Mouse (Mus musculus) liver, adult 2 months (tissue): ENCODE results near the gene Pld6. TPM values are rescaled to one million over a fixed set of nuclear protein-coding genes. Genes with fewer than 3 reads are reported as not detected.
A peak's percentile ranks its signal among the peaks of the same experiment; 100 is the strongest.

ENCODE experiments used
- DNase-seq: peaks from one replicate; pipeline ENCODE4 v3.0.0-alpha.2; 2011; ENCODE audit warnings: low read depth, low spot score; ENCODE audit errors: extremely low read depth
- H3K27ac ChIP-seq: fragments of 200-500 bp; replicated peaks from 2 replicates; pipeline ENCODE4 v1.5.1; 2012; ENCODE audit warnings: low read depth, mild to moderate bottlenecking, control low read depth, inconsistent platforms, low read length; ENCODE audit not compliant: insufficient read depth
- H3K27me3 ChIP-seq: fragments of 200-500 bp; 2 replicates; pipeline ENCODE4 v1.6.1; 2012; ENCODE audit warnings: mild to moderate bottlenecking, moderate library complexity, low read length, inconsistent platforms; ENCODE audit not compliant: control insufficient read depth, insufficient read depth
- H3K36me3 ChIP-seq: fragments of 200-500 bp; 2 replicates; pipeline ENCODE4 v1.6.1; 2012; ENCODE audit warnings: low read length, inconsistent platforms; ENCODE audit not compliant: control insufficient read depth, insufficient read depth
- H3K4me1 ChIP-seq: fragments of 200-500 bp; 2 replicates; pipeline ENCODE4 v1.6.1; 2011; ENCODE audit warnings: low read length; ENCODE audit not compliant: control insufficient read depth, insufficient read depth
- H3K4me3 ChIP-seq: fragments of 200-500 bp; 2 replicates; pipeline ENCODE4 v1.5.1; 2011; ENCODE audit warnings: low read depth, mild to moderate bottlenecking, control low read depth, low read length, moderate library complexity; ENCODE audit not compliant: insufficient read depth
- H3K79me2 ChIP-seq: fragments of 200-500 bp; 2 replicates; pipeline ENCODE4 v1.6.1; 2012; ENCODE audit warnings: inconsistent platforms, mild to moderate bottlenecking, low read length, moderate library complexity; ENCODE audit not compliant: control insufficient read depth, insufficient read depth
- H3K9ac ChIP-seq: fragments of 200-500 bp; 2 replicates; pipeline ENCODE4 v1.6.1; 2012; ENCODE audit warnings: low read depth, mild to moderate bottlenecking, control low read depth, inconsistent platforms, low read length
- CTCF ChIP-seq: fragments of 200-500 bp; IDR thresholded peaks from 2 replicates; pipeline ENCODE4 v1.5.1; 2011; ENCODE audit warnings: low read depth, low read length, control low read depth
- POLR2A ChIP-seq: fragments of 200-500 bp; IDR thresholded peaks from 2 replicates; pipeline ENCODE4 v1.6.1; 2011; ENCODE audit warnings: low read length, control low read depth; ENCODE audit not compliant: insufficient read depth; ENCODE audit errors: extremely low read depth
- WGBS: fragments of 180-500 bp; shearing (Covaris S2); methylation state at CpG from one replicate; pipeline ENCODE4 v1.1.7; 2018; 5-methylcytosine and 5-hydroxymethylcytosine counted together
- polyA plus RNA-seq: library from polyadenylated mRNA; depleted of rRNA; stranded (reverse); fragments of >200 nt; gene quantifications from 2 replicates; pipeline ENCODE4 v1.2.3, GENCODE M21; 2012
- total RNA-seq: library from RNA; depleted of rRNA; stranded (reverse); fragments of >200 nt; gene quantifications from 2 replicates; pipeline ENCODE4 v1.2.3, GENCODE M21; 2014

Gene Pld6
- total and polyA plus RNA-seq, 2 experiments = 1.6 to 4.3 TPM

GRCm38 (mm10) chr11:59801881-59802280, 14.4 kb upstream of the Pld6 start:
- H3K36me3 ChIP-seq = peaks cover 67% of the 10 kb centered on the region

DNA sequence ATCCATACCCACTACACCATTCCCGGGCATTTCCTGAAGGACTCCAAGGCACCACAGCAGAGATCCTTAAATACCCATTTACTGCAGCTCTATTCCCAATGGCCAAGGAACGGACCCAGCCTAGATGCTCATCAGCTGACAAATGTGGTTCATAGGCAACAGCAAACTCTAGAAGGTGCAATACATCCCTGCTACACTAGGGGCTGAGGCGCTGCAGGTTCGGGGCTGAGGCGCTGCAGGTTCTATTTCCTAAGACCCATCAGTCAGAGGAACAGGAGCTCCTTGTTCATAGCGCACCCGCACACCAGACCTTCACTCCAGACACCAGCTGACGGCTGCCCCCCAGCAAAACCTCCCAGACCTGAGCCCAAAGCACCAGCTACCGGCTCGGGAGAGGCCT, 13.0 kb upstream of the Pld6 start:
- no peak for TF ChIP-seq POLR2A
- TF ChIP-seq CTCF = peak; percentile 13; the same call in 1 of the 2 replicates
- 96% methylated on average over 10 of the region's 10 CpGs for WGBS
- Histone ChIP-seq H3K4me3 (no peak overlapping the region), H3K9ac (no peak overlapping the region), H3K79me2 (peaks cover 6% of the 10 kb centered on the region), H3K4me1 (peaks cover 2% of the 10 kb centered on the region; the same call in 1 of the 2 replicates), H3K27ac (no peak overlapping the region), H3K36me3 (peaks cover 66% of the 10 kb centered on the region), H3K27me3 (no peaks in the 10 kb centered on the region)
- no peak for DNase-seq

More at GRCm38 (mm10) chr11:59801881-59802280, 14.4 kb upstream of the Pld6 start:
- WGBS = 76% methylated on average over 8 of the region's 8 CpGs
- no peaks in the 10 kb centered on the region for H3K27me3 ChIP-seq
- TF ChIP-seq CTCF = no peak
- TF ChIP-seq POLR2A = no peak
- peak; percentile 14 for DNase-seq
- H3K27ac ChIP-seq = no peak overlapping the region
- H3K79me2 ChIP-seq = peaks cover 6% of the 10 kb centered on the region
- H3K4me1 ChIP-seq = peaks cover 2% of the 10 kb centered on the region; the same call in 1 of the 2 replicates
- no peak overlapping the region for H3K4me3 ChIP-seq
- no peak overlapping the region for H3K9ac ChIP-seq

DNA sequence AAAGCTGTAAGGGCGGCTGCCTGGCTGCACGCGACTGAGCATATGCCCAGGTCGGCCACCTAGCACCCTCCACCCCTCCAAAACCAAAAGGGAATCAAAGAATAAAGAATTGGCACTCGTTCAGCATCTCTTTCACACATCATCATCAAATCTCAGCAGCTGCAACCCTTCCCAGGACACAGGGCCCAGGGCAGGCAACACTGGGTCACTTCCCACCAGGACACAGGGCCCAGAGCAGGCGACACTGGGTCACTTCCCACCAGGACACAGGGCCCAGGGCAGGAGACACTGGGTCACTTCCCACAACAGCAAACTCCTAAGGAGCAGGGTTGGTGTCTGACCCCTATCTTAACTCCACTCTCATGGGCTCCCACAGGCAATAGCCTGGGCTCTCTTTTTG, 5.9 kb upstream of the Pld6 start:
- H3K27me3 ChIP-seq = no peaks in the 10 kb centered on the region
- peaks cover 41% of the 10 kb centered on the region for H3K36me3 ChIP-seq
- no peak overlapping the region for H3K27ac ChIP-seq
- H3K4me3 ChIP-seq = no peak overlapping the region
- TF ChIP-seq POLR2A = no peak
- no peak overlapping the region for H3K9ac ChIP-seq
- DNase-seq = no peak
- no peaks in the 10 kb centered on the region for H3K4me1 ChIP-seq
- 95% methylated on average over 6 of the region's 6 CpGs for WGBS
- H3K79me2 ChIP-seq = no peaks in the 10 kb centered on the region

GRCm38 (mm10) chr11:59789311-59789710, 1.9 kb upstream of the Pld6 start:
- Histone ChIP-seq H3K4me3 (no peak overlapping the region), H3K79me2 (no peaks in the 10 kb centered on the region), H3K36me3 (peaks cover 18% of the 10 kb centered on the region), H3K9ac (no peak overlapping the region), H3K27me3 (no peaks in the 10 kb centered on the region), H3K4me1 (peaks cover 8% of the 10 kb centered on the region), H3K27ac (no peak overlapping the region)
- TF ChIP-seq CTCF (no peak), POLR2A (no peak)
- DNase-seq = no peak
- 97% methylated on average over 1 of the region's 1 CpGs for WGBS

DNA sequence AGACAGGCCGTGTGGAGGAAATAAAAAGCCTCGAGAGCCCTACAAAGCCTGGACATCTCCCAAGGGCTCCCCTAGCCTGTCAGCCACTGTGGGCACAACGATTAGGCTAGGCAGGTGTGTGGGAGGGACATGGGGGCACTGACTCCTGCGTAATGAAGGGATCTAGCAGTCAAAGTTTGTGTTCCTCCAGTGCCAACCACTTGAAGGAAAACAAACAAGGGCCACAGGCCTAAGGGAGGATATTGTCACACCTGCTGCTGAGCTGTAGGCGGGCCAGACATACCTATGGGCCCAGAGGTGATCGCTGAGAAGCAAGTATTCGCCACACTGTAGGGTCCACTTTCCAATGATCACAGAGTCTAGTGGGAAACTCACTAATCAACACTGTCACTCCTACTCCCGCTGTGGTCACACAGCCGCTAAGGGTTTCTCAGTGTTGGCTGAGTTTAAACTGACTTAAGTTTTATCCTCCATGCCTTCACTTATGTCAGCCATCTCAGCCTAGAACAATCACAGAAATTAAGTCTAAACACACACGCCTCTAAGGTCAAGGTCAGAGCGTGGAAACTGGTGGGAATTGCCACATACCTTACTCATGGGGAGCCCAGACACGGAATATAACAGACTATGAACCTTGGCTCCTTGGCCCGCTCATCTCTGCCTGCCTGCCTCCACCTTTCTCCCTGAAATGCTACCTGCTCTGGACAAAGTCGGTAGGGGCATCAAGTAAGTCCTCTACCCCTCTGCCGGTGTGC, 824 bp downstream of the Pld6 start:
- Histone ChIP-seq H3K79me2 (no peaks in the 10 kb centered on the region), H3K4me1 (peaks cover 8% of the 10 kb centered on the region), H3K4me3 (peak overlapping the region; percentile 64), H3K27ac (peak overlapping the region; percentile 60), H3K27me3 (no peaks in the 10 kb centered on the region), H3K36me3 (no peaks in the 10 kb centered on the region), H3K9ac (peak overlapping the region; percentile 72)
- 45% methylated on average over 15 of the region's 15 CpGs for WGBS
- TF ChIP-seq POLR2A = no peak
- TF ChIP-seq CTCF = no peak
- DNase-seq = peak; percentile 77

DNA sequence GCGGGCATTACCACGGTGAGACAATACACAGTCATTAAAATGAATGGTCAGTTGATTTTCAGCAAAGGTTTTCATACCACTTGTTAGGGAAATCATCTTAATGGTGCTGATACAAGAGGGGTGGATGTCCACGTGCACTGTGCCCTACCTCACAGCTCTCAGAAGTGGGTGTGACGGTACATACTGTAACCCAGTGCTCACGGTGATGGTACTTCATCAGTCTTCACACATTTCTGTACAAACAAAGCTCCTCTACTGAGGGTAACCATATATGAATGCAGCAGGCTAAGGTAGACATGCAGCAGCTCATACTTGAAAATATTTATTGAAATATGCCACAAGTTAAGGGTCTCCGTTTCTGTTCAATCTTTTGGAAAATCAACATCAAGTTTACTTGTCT, 3.9 kb downstream of the Pld6 start:
- no peaks in the 10 kb centered on the region for H3K36me3 ChIP-seq
- no peak for TF ChIP-seq CTCF
- peaks cover 8% of the 10 kb centered on the region for H3K4me1 ChIP-seq
- no peak overlapping the region for H3K9ac ChIP-seq
- no peak for DNase-seq
- H3K27me3 ChIP-seq = no peaks in the 10 kb centered on the region
- no peak overlapping the region for H3K4me3 ChIP-seq
- H3K79me2 ChIP-seq = no peaks in the 10 kb centered on the region
- WGBS = 88% methylated on average over 6 of the region's 6 CpGs
- no peak overlapping the region for H3K27ac ChIP-seq
